Mouse (Mus musculus) skeletal muscle tissue, adult 2 months (tissue): Measurements from ENCODE around the gene Lurap1.

Experiments used
- DNase-seq: peaks from one replicate; pipeline ENCODE4 v3.0.0-alpha.2; 2012; ENCODE audit warnings: low read depth, low spot score

Lurap1 gene

GRCm38 (mm10) chr4:116160769-116161168 lies 9.6 kb upstream of the Lurap1 start:
- DNase-seq = no peak

- DNase-seq = no peak
Measured at GRCm38 (mm10) chr4:116159912-116160311, 8.8 kb upstream of the Lurap1 start.

GRCm38 (mm10) chr4:116157882-116158281 lies 6.7 kb upstream of the Lurap1 start:
- no peak for DNase-seq

GRCm38 (mm10) chr4:116152702-116153101 lies 1.6 kb upstream of the Lurap1 start:
- no peak for DNase-seq

GRCm38 (mm10) chr4:116150862-116151221 lies 296 bp downstream of the Lurap1 start:
- no peak for DNase-seq

- DNase-seq = peak; percentile 52
Measured at GRCm38 (mm10) chr4:116150156-116150861, 829 bp downstream of the Lurap1 start.

- no peak for DNase-seq
Measured at GRCm38 (mm10) chr4:116149812-116150155, 1.4 kb downstream of the Lurap1 start.

GRCm38 (mm10) chr4:116143891-116144717 lies 7.0 kb downstream of the Lurap1 start:
- DNase-seq = no peak

GRCm38 (mm10) chr4:116143317-116143811 lies 7.8 kb downstream of the Lurap1 start:
- no peak for DNase-seq

GRCm38 (mm10) chr4:116142269-116142668 lies 8.9 kb downstream of the Lurap1 start:
- DNase-seq = no peak

GRCm38 (mm10) chr4:116141736-116142135 lies 9.4 kb downstream of the Lurap1 start:
- DNase-seq = no peak

- DNase-seq = no peak
Measured at GRCm38 (mm10) chr4:116140801-116141574, 10.2 kb downstream of the Lurap1 start.

- DNase-seq = no peak
Measured at GRCm38 (mm10) chr4:116137421-116137996, 13.6 kb downstream of the Lurap1 start.

- DNase-seq = no peak
Measured at GRCm38 (mm10) chr4:116134990-116135389, 16.1 kb downstream of the Lurap1 start.

GRCm38 (mm10) chr4:116133126-116133525 lies 18.0 kb downstream of the Lurap1 start:
- no peak for DNase-seq

GRCm38 (mm10) chr4:116127956-116128355 lies 23.2 kb downstream of the Lurap1 start:
- DNase-seq = no peak

- no peak for DNase-seq
Measured at GRCm38 (mm10) chr4:116125803-116126386, 25.2 kb downstream of the Lurap1 start.

- peak; percentile 81 for DNase-seq
Measured at GRCm38 (mm10) chr4:116123602-116124519, 27.3 kb downstream of the Lurap1 start, which contains the start of the genes Rad54l and Pomgnt1. Gene Rad54l (minus strand): TSS chr4:116123690. Gene Pomgnt1 (plus strand): TSS chr4:116123840.

- no peak for DNase-seq
Measured at GRCm38 (mm10) chr4:116122762-116123161, 28.4 kb downstream of the Lurap1 start.

- DNase-seq = no peak
Measured at GRCm38 (mm10) chr4:116111486-116111885, 39.7 kb downstream of the Lurap1 start.
